Mouse (Mus musculus): ENCODE results near the gene Vpreb1. TPM values are rescaled to one million over a fixed set of nuclear protein-coding genes. Genes with fewer than 3 reads are reported as not detected.
A peak's percentile ranks its signal among the peaks of the same experiment; 100 is the strongest.
"Not testable (repeated sequence)": the region's sequence is repeated elsewhere in the genome, so short reads cannot be mapped to it uniquely, and the experiment has no call there.

The Vpreb1 gene
- total RNA-seq, 1 experiment from 2014 or later = 3.1 TPM

GRCm38 (mm10) chr16:16856731-16857476 lies 13.7 kb downstream of the Vpreb1 start:
- ATAC-seq (replicated peaks; ENCODE audit: low read depth, poor library complexity, severe bottlenecking) = no peak

GRCm38 (mm10) chr16:16856054-16856453 lies 14.6 kb downstream of the Vpreb1 start:
- ATAC-seq (replicated peaks; ENCODE audit: low read depth, poor library complexity, severe bottlenecking) = not testable (repeated sequence)

- ATAC-seq (replicated peaks; ENCODE audit: low read depth, poor library complexity, severe bottlenecking) = no peak
Measured at GRCm38 (mm10) chr16:16855541-16855940, 15.1 kb downstream of the Vpreb1 start.

- peak; percentile 92 for ATAC-seq (replicated peaks; ENCODE audit: low read depth, poor library complexity, severe bottlenecking)
Measured at GRCm38 (mm10) chr16:16854836-16855235, 15.8 kb downstream of the Vpreb1 start.

GRCm38 (mm10) chr16:16852411-16852810 lies 18.2 kb downstream of the Vpreb1 start:
- ATAC-seq (replicated peaks; ENCODE audit: low read depth, poor library complexity, severe bottlenecking) = no peak

GRCm38 (mm10) chr16:16849196-16849595 lies 21.4 kb downstream of the Vpreb1 start:
- no peak for ATAC-seq (replicated peaks; ENCODE audit: low read depth, poor library complexity, severe bottlenecking)

- ATAC-seq (replicated peaks; ENCODE audit: low read depth, poor library complexity, severe bottlenecking) = no peak
Measured at GRCm38 (mm10) chr16:16829671-16830070, 41.0 kb downstream of the Vpreb1 start.

GRCm38 (mm10) chr16:16828757-16829615 lies 41.7 kb downstream of the Vpreb1 start, which contains the start of gene Spag6l:
Spag6l (minus strand) TSS chr16:16829456.
- ATAC-seq (replicated peaks; ENCODE audit: low read depth, poor library complexity, severe bottlenecking) = peak; percentile 98

GRCm38 (mm10) chr16:16826223-16826622 lies 44.4 kb downstream of the Vpreb1 start:
- ATAC-seq (replicated peaks; ENCODE audit: low read depth, poor library complexity, severe bottlenecking) = no peak

- no peak for ATAC-seq (replicated peaks; ENCODE audit: low read depth, poor library complexity, severe bottlenecking)
Measured at GRCm38 (mm10) chr16:16825476-16825875, 45.2 kb downstream of the Vpreb1 start.

Other genes with a start within 250 kb of the Vpreb1 start
- not detected in 2 replicates for gene Olfr19, start 194.4 kb downstream of the Vpreb1 start, total RNA-seq (2017)
- 6.1 and 6.3 TPM in 2 replicates for gene Spag6l, start 41.4 kb downstream of the Vpreb1 start, total RNA-seq (2017)
- gene Igll1, start 6.9 kb downstream of the Vpreb1 start, total RNA-seq (2017) = not detected in 2 replicates
- gene Top3b, start 107 bp downstream of the Vpreb1 start, total RNA-seq (2017) = 66.9 and 96.1 TPM in 2 replicates
- gene Ppm1f, start 25.6 kb upstream of the Vpreb1 start, total RNA-seq (2017) = 20.3 and 22.3 TPM in 2 replicates
- gene Mapk1, start 112.5 kb upstream of the Vpreb1 start, total RNA-seq (2017) = 139 and 173 TPM in 2 replicates
- gene Ypel1, start 198.9 kb upstream of the Vpreb1 start, total RNA-seq (2017) = 8.5 and 9.2 TPM in 2 replicates
- 76.0 and 90.0 TPM in 2 replicates for gene Ppil2, start 240.4 kb upstream of the Vpreb1 start, total RNA-seq (2017)

All from common myeloid progenitor, adult 5-6 weeks (primary cell).